Mouse (Mus musculus) kidney, postnatal 36 days (tissue): ENCODE measurements around the gene Arid1b.
"Not testable (repeated sequence)": the region's sequence is repeated elsewhere in the genome, so short reads cannot be mapped to it uniquely, and the experiment has no call there.

Experiments used
- DNase-seq, 2 experiments: peaks; one replicate each; pipeline ENCODE4 v3.0.0; 2021 to 2022; ENCODE audit warnings: mixed read lengths in 2 of 2

Arid1b gene

DNA sequence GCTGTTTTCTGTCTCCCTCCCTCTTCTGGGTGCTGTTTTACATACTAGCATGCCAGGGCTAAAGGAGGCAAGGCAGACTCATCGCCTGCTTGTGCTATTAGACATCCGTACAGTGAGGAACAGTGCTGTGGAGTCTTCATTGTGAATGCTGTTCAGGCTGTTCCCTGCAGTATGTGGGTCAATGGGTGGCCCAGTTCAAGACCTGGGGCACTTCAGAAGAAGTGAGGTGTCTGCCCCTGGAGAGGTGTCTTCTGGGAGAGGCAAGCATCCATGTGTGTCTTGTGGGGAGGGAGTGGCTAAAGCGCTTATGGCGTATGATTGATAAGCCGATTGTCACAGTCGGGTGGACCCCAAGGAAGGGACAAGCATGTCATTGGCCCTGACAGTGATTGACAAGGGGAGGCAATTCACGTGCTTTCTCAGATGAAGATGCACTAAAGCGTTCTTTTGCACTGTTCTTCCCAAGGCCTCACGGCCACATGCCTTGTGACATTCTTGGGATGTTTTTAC, 65.0 kb downstream of the Arid1b start:
- peak in 1 of 2 experiments; percentile 1 for DNase-seq

DNA sequence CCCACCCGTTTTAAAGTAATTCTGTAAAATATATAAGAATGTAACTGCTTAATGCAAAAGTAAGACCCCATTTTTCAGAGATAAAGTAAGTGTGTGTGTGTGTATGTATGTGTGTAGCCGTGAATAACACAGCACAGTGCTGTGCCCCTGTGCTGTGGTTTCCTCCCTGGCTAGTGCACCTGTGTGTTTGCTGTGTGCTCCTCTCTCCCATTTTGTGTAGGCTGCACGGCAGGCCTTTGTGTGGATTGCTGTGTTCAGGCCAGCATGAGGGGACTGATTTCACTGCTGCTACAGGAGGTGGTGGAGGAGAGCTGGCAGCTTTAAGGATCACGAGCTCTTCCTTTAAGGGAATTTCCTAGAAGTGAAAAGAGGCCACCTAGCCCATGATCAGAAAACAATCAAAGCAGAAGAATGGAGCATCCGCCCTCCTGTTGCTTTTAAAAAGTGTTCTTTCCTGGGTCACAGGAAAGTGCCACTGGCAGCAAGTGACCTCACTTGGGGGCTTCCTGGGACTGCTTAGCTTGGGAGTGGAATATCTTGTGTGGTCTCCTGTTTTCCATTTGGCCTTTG, 66.5 kb downstream of the Arid1b start:
- DNase-seq = peak in 1 of 2 experiments; percentile 4

DNA sequence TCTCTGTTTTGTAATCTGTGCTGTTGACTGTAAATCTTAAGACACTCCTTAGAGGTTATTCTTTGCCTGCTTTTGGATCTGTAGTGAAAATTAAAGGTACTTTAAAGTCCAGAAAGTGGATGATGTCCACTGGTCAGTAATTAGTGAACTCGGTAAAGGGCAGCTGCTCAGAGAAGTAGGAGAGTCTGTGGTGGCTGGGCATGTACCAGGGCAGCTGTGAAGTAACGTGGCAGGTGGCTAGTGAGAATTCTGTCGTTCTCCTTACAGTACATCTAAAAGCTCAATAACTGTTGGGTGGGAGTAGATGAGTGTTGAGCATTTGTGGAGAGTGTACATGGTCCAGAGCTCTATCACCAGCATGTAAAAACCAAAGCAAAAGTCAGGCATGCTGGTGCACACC, 67.1 kb downstream of the Arid1b start:
- DNase-seq = no peak

DNA sequence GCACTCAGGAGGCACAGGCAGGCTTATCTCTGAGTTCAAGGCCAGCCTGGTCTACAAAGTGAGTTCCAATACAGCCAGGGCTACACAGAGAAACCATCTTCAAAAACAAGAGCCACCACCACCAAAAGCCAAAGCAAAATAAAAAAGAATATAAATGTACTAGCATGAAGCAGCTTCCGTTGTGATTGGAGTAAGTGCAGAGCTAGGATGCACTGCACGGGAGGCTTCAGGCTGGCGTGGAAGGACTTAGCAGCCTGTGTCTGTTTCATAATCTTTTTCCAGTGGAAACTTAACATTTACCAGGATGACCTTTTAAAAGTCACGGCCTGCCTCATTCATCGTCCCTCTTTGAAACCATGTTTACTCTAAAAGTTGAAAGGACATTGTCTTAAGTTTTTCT, 67.5 kb downstream of the Arid1b start:
- no peak for DNase-seq

DNA sequence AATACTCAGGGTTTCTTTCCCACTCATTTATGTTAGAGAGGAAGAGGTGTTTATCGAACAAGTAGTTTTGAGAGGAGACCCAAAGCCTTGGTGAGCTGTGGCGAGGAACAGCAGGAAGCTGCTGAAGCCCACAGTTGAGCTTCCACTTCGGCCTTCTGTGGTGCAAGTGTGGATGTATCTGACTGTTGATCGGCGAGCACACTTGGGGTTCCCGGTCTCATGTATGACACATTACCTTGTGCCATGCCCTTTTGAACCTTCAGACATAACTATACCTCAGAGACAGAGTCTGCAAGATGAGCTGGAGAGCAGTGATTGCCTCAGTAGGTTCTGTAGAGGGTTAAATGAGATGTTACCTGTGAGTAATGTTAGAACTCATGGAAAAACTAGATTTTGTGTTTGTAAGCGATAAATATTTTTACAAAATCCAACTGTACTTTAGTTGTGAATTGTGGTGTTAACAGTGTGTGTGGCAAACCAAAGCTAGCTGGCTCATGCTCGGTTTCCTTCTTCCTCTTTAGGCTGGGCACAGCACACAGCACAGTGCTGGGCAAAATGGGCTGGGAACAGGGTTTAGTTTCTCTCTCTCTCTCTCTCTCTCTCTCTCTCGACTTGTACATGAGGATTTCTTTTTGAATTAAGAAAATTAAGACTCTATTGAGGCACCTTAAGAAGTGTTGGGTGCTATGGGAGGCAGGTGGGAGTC, 69.5 kb downstream of the Arid1b start:
- DNase-seq = no peak

DNA sequence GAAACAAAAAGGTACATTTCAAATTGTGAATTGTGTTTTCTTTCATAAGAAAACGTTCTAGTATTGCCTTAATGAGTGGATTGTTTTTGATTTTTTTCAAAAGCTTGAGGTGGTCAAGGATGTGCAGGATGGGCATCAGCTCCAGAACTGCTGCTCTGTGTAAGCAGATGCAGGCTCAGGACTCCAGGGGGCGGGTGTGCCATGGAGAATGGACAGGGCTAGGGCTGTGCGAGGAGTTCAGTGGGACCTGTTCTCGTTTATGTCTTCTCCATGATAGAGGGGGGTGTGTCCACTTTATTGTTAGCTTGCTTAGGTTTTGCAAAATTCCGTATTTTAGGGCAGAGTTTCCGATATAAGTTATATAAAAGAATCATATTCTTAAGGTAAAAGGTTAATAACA, 70.6 kb downstream of the Arid1b start:
- peak in 1 of 2 experiments; percentile 46 for DNase-seq

DNA sequence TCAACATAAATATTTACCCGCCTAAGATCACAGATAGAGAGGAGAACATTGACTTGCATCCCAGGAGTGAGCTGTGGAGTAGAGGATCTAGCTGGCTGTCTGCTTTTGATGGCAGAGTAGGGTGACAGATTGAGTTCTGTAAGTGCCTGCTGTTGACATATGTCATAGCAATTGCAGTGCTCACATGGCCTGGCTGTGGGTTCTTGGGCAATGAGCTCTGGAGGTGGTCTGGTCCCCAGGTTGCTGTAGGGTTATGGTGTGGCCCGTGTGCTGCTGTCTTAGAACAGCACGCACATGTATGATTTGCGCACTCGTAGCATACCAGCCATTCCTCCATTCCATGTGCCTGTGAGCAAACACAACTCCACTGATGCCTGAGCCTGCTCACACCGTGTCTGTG, 71.1 kb downstream of the Arid1b start:
- DNase-seq = peak in 1 of 2 experiments; percentile 1

DNA sequence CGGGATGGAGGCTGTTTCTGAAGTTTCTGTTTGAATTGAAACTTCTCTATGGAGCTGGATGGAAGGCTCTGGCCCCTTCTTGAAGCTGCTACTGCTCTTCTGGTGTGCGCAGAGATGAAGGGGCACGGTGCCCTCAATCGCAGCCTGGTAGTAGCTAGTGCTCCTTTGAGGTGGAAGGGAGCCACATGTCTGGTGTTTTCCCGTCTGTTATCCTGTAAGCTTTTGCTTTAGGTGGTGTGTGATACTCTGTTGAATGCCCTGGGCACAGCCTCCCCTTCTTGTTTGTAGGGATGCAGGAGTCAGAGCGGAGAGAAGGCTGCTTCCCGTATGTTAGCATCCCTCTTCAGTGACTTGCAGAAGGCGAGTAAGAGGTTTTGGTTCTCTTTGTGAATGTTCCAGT, 72.7 kb downstream of the Arid1b start:
- DNase-seq = no peak

DNA sequence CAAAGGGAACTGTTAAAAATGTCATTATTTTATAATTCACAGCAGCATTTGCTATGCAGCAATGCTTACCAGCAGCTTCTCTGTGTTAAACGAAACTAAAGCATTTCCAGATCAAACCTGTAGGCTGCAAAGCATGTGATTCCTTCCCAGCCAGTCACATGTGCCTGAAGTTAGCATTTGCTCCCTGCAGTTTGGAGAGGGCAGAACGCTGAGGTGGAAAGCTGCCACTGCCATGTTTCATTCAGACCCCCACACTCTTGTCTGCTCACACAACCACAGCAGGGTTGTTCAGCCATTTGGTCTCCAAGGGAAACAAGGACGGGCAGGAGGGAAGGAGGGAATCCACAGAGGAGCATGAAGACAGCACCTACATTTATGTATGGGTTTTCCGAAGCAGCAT, 73.1 kb downstream of the Arid1b start:
- DNase-seq = no peak

DNA sequence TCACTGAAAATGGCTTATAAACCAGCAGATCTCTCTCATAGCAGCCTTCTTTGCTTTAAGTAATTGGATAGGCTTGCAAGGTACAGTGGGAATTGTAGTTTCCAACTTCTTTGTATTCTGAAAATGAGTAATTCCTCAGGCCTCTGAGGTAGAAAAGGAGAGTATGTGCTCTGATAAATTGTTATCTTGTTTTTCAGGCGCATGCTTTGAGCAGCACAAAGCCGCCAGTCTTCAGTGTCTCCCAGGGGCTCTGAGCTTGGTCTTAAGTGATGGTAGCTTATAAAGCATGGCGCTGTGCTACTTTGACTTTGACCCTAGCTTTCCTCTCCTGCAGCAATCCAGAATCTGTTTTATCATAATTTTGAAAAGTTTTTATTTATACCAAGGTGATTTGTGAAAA, 76.3 kb downstream of the Arid1b start:
- no peak for DNase-seq

DNA sequence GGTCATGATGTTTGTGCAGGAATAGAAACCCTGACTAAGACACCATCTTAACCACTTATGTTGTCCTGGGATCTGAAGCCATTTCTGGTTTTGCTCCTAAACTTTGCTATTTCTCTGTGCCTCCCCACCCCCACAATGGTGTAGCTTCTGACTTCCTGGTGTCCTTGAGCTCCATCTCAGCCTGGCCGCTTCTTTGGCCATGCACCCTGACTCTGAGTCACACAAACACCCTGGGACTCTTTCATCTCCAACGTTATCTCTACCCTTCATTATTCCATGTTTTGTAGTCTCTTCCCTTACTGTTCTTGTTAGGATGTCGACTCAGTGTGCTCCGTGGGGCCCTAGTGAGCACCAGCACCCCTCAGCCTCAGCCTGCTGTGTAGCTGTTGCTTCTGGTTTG, 78.4 kb downstream of the Arid1b start:
- DNase-seq = no peak

DNA sequence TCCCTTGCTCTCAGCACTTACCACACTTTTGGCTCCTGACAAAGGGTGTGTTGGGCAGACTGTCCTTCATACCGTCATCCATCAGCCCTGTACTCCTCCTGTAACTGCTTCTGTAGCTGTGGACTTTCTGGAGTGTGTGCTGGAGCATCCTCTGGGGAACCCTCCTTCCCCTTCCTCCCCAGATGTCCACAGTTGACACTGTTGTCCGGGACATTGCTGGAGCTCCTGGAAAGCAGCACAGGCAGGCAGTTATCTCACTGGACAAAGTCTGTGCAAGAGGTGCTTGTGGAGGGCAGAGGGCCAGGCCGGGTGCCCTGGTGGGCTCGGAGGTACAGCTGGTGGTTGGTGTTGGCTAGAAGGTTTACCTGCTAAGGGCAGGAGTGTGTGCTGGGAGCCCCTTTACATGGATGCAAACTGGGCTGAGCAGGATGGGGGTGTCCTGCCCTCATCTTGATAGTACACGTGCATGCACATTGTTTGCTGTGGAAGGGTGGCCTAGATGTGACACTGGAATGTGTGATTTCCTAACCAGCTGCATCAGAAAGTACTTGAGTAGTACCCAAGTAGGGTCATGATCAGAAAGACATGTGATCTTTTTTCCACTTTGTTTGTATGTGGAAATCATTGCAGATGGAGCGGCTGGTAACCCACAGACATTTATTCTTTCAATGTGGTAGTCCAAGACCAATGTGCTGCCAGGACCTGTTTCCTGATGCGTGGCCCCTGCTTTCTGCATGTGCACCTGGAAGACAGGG, 80.8 kb downstream of the Arid1b start:
- DNase-seq = no peak

DNA sequence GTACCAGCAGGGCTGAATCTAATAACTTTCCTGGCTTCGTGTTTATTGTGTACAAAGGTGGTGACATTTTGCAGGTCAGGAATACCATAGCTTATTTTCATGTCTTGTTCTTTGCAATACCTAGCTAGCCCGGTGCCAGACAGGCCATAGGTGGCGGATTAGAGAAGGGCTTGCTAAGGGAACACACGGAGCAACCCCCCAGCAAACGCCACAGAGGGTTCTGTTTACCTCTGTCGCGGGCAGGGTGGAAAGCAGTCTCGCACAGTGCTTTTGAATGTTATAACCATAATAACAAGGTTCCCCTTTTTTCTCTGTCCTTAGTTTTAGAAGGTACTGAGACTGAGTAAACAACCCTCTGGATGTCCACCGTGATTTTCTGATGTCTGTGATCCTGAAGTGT, 83.9 kb downstream of the Arid1b start:
- no peak for DNase-seq

DNA sequence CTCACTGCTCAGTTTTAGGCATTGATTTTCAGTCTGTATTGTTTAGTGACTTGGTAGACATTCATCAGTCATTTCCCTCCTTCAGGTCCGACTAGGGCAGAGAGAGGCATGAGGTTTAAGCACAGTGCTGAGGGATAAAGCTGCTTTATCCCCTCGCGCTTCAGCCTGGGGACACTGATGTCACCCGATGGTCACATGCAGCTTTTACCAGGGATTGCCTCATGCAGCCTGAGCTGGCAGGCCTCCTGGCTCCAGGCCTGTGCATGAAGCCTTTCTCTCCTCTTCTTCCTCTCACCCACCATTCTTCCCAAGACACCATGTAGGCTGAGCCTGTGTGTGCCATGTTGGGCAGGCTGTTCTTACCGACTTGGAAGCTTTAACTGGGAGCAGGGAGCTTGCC, 84.4 kb downstream of the Arid1b start:
- DNase-seq = no peak

DNA sequence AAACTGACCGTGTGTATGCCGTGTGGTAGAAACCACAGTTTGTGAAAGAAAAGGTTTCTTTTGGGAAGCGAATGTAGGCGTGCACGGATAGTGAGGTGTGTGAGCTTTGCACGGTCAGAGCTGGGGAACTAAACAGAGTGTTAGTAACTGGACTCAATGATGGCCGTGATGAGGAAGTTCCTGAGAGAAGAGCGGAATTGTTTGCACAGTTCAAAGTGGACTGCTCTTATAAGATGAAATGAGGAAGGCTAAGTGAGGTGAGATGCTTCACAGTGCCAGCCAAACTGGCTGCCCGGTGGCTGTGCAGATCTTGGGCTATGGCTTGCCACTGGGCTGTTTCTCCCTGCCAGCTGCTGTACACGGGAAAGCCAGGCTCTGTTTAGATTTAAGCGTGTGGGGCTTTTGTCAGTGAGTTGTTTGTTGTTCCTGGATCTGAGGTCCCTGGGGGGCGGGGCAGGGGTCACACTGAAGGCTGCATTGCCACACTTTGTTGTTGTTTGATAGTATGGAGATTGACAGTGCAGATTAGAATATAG, 86.8 kb downstream of the Arid1b start:
- no peak for DNase-seq

DNA sequence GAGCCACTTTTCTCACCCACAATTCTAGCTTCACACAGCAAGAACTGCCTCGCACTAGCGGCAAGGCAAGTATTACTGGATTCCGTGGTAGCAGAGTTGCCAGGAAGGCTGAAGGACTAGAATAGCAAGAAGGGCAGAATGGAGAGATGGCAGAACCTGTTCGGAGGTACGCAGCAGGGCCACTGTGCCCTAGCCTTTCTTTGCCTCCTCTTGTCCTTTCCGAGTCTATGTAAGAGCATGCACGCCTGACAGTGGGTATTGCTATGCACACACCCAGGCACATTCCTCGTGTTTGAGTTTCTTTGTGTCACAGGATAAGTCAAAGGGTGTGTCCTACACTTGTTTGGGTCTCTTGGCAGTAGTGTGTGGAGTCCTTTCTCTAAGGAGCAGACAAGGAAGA, 88.1 kb downstream of the Arid1b start:
- no peak for DNase-seq

DNA sequence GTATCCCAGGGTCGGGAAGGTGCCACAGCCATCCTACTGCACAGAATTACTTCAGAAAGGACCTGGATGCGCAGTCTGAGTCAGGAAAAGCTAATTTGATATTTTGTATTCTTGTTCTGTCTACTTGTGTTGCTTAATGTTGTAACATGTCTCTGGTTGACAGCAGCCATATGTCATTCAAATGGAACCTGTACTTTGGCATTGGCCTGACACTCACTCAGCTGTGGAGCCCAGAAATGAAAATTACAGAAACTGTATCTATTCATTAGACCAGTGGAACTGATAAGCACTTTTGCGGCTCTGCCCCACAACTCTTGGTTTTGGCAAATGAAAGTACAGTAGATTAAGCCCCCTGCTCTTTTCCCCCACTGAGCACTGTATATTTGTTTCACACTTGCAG, 89.4 kb downstream of the Arid1b start:
- DNase-seq = no peak

DNA sequence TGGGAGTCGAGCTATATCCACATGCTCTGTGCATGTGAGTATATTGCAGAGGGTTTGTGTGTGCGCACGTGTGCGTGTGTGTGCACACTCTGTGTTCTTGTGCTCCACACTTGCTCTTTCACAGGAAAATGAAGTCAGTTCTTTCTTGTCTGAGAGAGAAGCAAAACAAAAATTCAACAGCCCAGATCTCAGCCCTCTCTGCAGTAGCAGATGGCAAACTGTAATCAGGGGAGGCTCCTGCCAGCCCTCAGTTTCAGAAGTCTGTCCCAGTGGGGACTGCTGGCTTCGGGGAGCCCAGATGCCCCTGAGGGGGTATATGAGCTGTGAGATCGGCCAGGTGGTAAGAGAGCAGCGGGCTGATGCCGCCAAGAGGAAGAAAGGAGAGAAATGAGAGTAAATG, 90.0 kb downstream of the Arid1b start:
- DNase-seq = no peak

DNA sequence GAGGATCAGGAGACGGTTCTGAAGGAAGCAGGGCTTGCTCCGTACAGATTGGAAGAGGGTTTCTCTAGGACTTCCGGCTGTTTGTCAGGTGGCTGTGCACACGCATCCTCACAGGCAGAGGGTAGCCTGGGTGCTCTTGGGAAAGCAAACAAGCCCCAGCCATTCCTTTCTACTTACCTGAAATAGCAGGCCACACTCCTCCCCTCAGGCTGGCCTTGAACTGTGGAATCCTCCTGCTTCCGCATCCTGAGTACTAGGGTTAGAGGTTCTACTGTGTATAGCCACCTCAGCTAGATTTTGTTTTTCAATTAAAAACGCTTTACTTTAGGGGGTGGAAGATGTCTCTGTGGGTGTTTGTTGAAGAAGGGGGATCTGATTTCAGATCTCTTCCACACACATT, 90.9 kb downstream of the Arid1b start:
- no peak for DNase-seq

DNA sequence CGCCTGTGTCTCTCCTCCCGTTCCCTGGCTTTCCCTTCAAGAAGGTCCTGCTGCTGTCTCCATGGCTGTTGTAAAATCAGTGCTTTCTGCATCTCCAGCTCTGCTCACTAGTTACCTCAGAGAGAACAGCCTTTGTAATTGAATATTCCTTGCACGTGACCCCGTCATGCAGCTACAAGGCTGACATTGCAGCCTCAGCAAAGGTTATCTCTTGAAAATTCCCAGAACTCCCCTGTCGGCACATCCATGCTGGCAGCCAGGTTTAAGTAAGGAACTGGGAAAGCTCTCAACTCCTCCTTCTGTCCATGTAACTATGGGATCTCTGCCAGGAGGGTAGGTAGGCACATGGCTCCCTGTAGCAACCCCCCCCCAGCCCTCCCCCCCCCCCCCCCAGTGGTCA, 91.8 kb downstream of the Arid1b start:
- peak in 1 of 2 experiments; percentile 35 for DNase-seq

DNA sequence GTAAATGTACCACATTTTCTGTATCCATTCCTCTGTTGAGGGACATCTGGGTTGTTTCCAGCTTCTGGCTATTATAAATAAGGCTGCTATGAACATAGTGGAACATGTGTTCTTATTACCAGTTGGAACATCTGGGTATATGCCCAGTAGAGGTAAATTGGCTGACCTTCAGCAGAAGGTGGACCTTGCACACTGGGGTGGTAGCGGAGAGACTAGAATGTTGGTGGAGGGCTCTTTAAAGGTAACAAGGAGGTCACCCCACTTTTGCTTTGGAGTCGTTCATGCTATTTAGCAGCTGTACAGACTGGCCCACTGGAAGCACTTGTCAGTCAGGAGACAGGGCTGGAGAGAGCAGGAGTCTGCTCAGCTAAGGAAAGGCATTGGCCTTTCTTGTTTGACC, 94.1 kb downstream of the Arid1b start:
- DNase-seq = not testable (repeated sequence)

DNA sequence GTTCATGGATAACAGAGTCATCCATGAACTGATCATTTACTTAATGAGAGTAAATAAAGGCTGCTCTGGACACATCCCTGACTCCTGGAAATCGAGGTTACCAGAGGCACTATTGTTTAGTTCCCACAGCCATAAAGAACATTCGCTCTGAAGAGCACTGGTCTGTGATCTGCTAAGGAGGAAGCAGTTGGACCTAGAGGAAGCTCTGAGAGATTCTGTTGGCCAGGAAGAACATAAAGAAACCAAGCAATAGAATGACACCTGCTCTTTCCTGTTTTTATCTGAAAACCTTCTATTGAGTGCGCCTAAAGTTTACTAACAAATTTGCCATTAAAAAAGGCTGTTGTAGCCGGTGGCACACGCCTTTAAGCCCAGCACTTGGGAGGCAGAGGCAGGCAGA, 94.7 kb downstream of the Arid1b start:
- DNase-seq = no peak

DNA sequence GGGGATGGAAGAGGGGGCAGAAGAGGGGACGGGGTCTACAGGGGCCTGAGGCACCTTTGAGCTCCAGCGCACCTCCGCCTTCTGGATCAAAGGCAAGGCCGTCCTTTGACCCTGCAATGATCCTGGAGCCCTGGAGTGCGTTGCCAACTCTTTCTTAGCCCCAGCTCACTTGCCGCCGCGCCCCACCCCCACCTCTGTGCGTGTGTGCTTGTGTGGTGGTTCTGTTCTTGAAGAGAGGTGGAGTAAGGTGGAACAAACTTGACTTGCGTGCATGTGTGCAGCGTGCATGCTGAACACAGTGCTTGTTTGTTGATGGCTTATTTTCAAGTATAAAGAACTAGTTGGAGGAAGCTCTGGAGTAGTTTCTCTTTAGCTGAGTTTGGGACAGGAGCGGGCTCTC, 95.4 kb downstream of the Arid1b start:
- DNase-seq = peak; percentile 64 to 77

DNA sequence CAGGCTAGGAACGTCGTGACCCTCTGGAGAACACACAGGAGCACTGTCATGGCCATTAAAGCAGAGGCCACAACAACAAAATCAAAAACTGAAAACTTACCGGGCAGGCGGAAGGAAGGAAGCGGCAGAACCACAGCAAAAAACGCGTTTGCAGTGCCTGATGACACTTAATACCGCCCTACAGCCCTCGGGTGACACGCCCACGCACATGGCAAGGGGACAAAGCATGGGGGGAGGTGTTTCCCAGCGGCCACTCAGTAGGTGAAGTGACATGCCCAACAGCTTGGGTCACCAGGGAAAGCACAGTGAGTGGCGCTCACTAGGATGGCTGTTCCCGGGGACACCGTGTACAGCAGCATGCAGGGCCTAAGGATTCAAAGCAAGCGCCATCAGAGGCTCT, 97.4 kb downstream of the Arid1b start:
- DNase-seq = no peak
